Mouse (Mus musculus) small intestine, adult 2 months (tissue): ENCODE results near the gene Slc38a10.

ENCODE experiments used
- CTCF ChIP-seq: fragments of 200-500 bp; IDR thresholded peaks from 2 replicates; pipeline ENCODE4 v1.5.1; 2012; ENCODE audit warnings: low read depth, mild to moderate bottlenecking, control low read depth, inconsistent platforms, low read length, moderate library complexity, mixed read lengths; ENCODE audit not compliant: insufficient replicate concordance, insufficient read length; ENCODE audit errors: extremely low read depth
- POLR2A ChIP-seq: fragments of 200-500 bp; IDR thresholded peaks from 2 replicates; pipeline ENCODE4 v1.6.1; 2012; ENCODE audit warnings: low read depth, mild to moderate bottlenecking, control low read depth, inconsistent platforms, low read length, moderate library complexity

GRCm38 (mm10) chr11:120090661-120091060, 60.5 kb downstream of the Slc38a10 start:
- no peak for TF ChIP-seq CTCF
- no peak for TF ChIP-seq POLR2A
